Mouse (Mus musculus) liver, embryonic 11.5 days (tissue): ENCODE data around the gene Kcnk5. TPM values are rescaled to one million over a fixed set of nuclear protein-coding genes. Genes with fewer than 3 reads are reported as not detected.

Source experiments
- ATAC-seq: fragments of 200-750 bp; cut with Nextera tagmentation; replicated peaks from 2 replicates; pipeline ENCODE4 v1.8.0; 2017; ENCODE audit warnings: moderate number of reproducible peaks, mild to moderate bottlenecking, moderate TSS enrichment, moderate library complexity; ENCODE audit not compliant: low FRiP score
- DNase-seq: peaks from one replicate; pipeline ENCODE4 v3.0.0-alpha.2; 2017; ENCODE audit warnings: low spot score
- H3K27ac ChIP-seq: fragments of 300-500 bp; sonication (generic); 2 replicates; pipeline ENCODE4 v1.5.1; 2014; ENCODE audit warnings: mild to moderate bottlenecking, low read depth, low read length, control low read depth
- H3K27me3 ChIP-seq: fragments of 300-500 bp; sonication (generic); replicated peaks from 2 replicates; pipeline ENCODE4 v1.6.1; 2014; ENCODE audit warnings: low read length, mixed read lengths; ENCODE audit not compliant: control insufficient read depth, insufficient read depth
- H3K36me3 ChIP-seq: fragments of 300-500 bp; sonication (generic); 2 replicates; pipeline ENCODE4 v1.6.1; 2014; ENCODE audit warnings: mild to moderate bottlenecking, low read length, moderate library complexity, mixed read lengths; ENCODE audit not compliant: control insufficient read depth, insufficient read depth
- H3K4me1 ChIP-seq: fragments of 300-500 bp; sonication (generic); replicated peaks from 2 replicates; pipeline ENCODE4 v1.6.1; 2014; ENCODE audit warnings: low read length, mixed read lengths; ENCODE audit not compliant: control insufficient read depth, insufficient read depth
- H3K4me2 ChIP-seq: fragments of 300-500 bp; sonication (generic); 2 replicates; pipeline ENCODE4 v1.6.1; 2014; ENCODE audit warnings: mild to moderate bottlenecking, control low read depth, moderate library complexity
- H3K4me3 ChIP-seq: fragments of 300-500 bp; sonication (generic); 2 replicates; pipeline ENCODE4 v1.5.1; 2014; ENCODE audit warnings: low read depth, low read length, control low read depth
- H3K9ac ChIP-seq: fragments of 300-500 bp; sonication (generic); 2 replicates; pipeline ENCODE4 v1.6.1; 2014; ENCODE audit warnings: low read depth, low read length, control low read depth
- H3K9me3 ChIP-seq: fragments of 300-500 bp; sonication (generic); 2 replicates; pipeline ENCODE4 v1.6.1; 2016; ENCODE audit warnings: low read length, inconsistent platforms, mixed read lengths; ENCODE audit not compliant: control insufficient read depth
- WGBS: fragments of 180-500 bp; shearing (Covaris S2); extraction: QIAGEN DNeasy Blood & Tissue Kit; methylation state at CpG from one replicate; pipeline ENCODE4 v1.1.7; 2014; 5-methylcytosine and 5-hydroxymethylcytosine counted together
- polyA plus RNA-seq: library from polyadenylated mRNA; unstranded; fragments of >200 nt; fragmentation: Nextera tagmentation; extraction: Ambion mirVana; gene quantifications from 2 replicates; pipeline ENCODE4 v1.2.1, GENCODE M21; 2014

Gene Kcnk5
- polyA plus RNA-seq, 1 experiment from 2014 or later = 9.6 TPM

DNA sequence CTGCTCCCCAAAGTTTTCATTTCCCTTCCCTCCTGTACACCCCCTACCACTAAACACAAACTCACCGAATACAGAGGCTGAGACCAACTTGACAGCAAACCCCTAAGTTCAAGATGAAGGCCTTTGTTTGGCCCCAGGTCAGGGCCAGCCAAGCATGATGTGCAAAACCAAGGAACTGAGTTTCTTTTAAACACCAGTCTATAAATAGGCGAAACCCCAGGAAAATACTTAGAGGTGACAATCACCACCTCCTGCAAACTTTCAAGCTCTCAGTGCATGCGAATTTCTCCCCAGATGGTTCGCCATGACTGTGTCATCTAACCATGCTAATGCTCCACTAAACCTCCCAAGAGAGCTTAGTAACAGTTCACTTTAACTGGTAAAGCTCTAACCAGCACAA, 5.9 kb downstream of the Kcnk5 start:
- no peaks in the 10 kb centered on the region for H3K36me3 ChIP-seq
- no peak for ATAC-seq
- no peak overlapping the region for H3K4me3 ChIP-seq
- H3K4me2 ChIP-seq = no peak overlapping the region
- WGBS = 85% methylated on average over 4 of the region's 4 CpGs
- peaks cover 54% of the 10 kb centered on the region for H3K4me1 ChIP-seq
- H3K27me3 ChIP-seq = no peaks in the 10 kb centered on the region
- no peaks in the 10 kb centered on the region for H3K9me3 ChIP-seq
- H3K27ac ChIP-seq = no peak overlapping the region
- DNase-seq = no peak
- H3K9ac ChIP-seq = no peak overlapping the region

DNA sequence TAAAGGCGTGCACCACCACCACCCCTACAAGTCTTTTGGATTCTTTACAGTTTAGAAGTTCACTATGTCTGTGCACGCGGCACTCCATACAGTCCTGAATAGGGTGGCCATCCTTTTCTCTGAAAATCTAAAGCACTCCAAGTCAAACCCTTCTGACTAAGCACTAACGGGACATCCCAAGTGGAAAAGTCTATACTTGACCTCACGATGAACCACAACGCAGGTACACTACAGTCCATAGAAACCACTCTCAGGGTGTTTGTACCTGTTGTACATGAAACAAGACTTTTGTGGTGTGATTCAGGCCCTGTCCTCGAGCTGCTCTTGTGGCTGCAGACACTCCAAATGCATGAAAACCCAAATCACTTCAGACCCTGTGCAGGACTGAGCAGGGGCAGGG, 6.5 kb downstream of the Kcnk5 start:
- Histone ChIP-seq H3K4me2 (no peak overlapping the region), H3K9ac (no peak overlapping the region), H3K4me3 (no peak overlapping the region), H3K36me3 (no peaks in the 10 kb centered on the region), H3K27me3 (no peaks in the 10 kb centered on the region), H3K4me1 (peaks cover 56% of the 10 kb centered on the region), H3K27ac (no peak overlapping the region), H3K9me3 (no peaks in the 10 kb centered on the region)
- DNase-seq (no peak), ATAC-seq (no peak)
- WGBS = 88% methylated on average over 7 of the region's 7 CpGs

DNA sequence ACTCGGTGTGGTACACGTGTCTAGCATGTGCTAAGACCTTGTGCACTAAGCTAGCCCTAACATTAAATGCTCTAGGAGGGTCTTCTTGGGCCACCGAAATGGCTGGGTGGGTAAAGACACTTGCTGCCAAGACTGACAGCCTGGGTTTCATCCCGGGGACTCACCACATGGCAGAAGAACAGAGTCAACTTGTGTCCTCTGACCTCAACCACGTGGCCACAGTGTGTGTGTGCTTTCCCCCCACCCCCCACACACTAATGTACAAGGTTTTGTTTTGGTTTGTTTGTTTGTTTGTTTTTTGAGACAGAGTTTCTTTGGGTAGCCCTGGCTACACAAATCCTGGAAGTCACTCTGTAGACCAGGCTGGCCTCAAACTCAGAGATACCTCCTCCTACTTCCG, 6.9 kb downstream of the Kcnk5 start:
- H3K9ac ChIP-seq = no peak overlapping the region
- no peak overlapping the region for H3K27ac ChIP-seq

DNA sequence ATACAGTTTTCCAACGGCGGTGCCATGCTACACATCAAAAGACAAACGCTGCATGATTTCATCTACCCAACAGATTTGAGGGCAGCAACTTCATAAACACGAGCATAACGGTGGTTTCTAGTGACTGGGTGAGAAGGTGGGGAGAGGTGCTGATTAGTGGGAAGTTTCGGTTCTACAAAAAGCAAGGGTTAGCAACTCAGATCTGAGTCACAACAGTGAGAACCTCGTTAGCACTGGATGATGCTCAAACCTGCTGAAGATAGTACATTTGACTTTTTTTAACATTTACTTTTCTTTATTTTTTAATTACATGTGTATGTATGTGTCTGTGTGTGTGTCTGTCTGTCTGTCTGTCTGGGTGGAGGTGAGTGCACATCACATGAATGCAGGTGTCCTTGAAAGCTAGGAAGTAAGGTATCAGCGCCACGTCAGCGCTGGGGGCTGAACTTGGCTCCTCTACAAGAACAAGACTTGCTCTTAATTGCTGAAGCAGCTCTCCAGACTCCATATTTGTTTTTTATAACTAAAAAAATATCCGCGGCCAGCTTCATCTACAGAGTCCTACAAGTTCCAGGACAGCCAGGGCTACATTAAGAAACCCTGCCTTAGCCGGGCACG, 7.6 kb downstream of the Kcnk5 start:
- no peaks in the 10 kb centered on the region for H3K36me3 ChIP-seq
- H3K27me3 ChIP-seq = no peaks in the 10 kb centered on the region
- no peak for ATAC-seq
- peaks cover 55% of the 10 kb centered on the region for H3K4me1 ChIP-seq
- 79% methylated on average over 14 of the region's 14 CpGs for WGBS
- H3K27ac ChIP-seq = peak overlapping the region; percentile 16; the same call in 1 of the 2 replicates
- no peak overlapping the region for H3K4me3 ChIP-seq
- H3K9ac ChIP-seq = no peak overlapping the region
- no peaks in the 10 kb centered on the region for H3K9me3 ChIP-seq
- peak overlapping the region; percentile 52 for H3K4me2 ChIP-seq
- DNase-seq = no peak

More for the DNA sequence above, 6.9 kb downstream of the Kcnk5 start:
- Histone ChIP-seq H3K4me3 (no peak overlapping the region), H3K36me3 (no peaks in the 10 kb centered on the region), H3K4me1 (peaks cover 57% of the 10 kb centered on the region), H3K9me3 (no peaks in the 10 kb centered on the region), H3K27me3 (no peaks in the 10 kb centered on the region), H3K4me2 (no peak overlapping the region)
- 72% methylated on average over 6 of the region's 6 CpGs for WGBS
- no peak for ATAC-seq
- DNase-seq = no peak

DNA sequence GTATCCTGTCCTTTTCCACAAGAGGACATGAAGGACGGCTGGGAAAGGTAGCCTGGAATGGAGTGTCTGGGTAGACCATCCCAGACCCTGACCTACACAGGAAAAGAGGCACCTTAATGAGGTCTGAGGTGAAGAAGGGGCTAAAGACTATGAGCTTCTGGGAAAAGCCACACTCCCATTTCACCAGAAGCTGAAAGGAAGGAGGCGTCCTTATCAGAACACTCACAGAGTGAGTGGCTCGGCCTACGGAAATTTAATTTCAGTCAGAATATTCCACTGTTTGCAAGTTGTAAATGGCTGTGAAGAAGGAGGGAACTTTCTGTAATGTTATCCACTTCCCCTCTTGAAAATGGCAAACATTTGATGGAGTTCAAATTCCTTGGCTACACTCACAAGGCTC, 8.7 kb downstream of the Kcnk5 start:
- peak; percentile 69 for ATAC-seq
- WGBS = 26% methylated on average over 4 of the region's 4 CpGs
- Histone ChIP-seq H3K36me3 (no peaks in the 10 kb centered on the region), H3K4me2 (peak overlapping the region; percentile 52), H3K4me3 (no peak overlapping the region), H3K9me3 (no peaks in the 10 kb centered on the region), H3K27ac (peak overlapping the region; percentile 62; the same call in 1 of the 2 replicates), H3K9ac (peak overlapping the region; percentile 41; the same call in 1 of the 2 replicates), H3K27me3 (no peaks in the 10 kb centered on the region), H3K4me1 (peaks cover 52% of the 10 kb centered on the region)
- DNase-seq = no peak

DNA sequence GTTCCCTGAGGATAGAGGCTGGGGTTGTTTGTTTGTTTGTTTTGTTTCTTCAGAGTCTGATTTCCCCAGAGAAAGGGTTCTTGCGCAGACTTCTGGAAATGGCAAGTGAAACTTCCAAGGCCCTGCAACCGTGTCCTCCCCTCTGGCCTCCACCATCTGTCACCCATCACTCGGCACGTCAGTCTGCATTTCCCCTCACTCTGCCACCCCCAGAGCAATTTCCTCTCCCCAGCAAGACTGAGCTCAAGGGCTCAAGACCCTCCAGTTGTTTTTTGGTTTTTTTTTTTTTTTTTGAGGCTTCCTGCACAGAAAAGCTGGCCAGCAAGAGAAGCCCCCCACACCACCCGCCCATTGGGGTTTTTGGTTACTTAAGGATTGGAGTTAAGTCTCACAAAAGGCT, 9.1 kb downstream of the Kcnk5 start:
- H3K36me3 ChIP-seq = no peaks in the 10 kb centered on the region
- peak overlapping the region; percentile 62; the same call in 1 of the 2 replicates for H3K27ac ChIP-seq
- no peaks in the 10 kb centered on the region for H3K27me3 ChIP-seq
- peak overlapping the region; percentile 41; the same call in 1 of the 2 replicates for H3K9ac ChIP-seq
- DNase-seq = no peak
- H3K9me3 ChIP-seq = no peaks in the 10 kb centered on the region
- H3K4me3 ChIP-seq = no peak overlapping the region
- peak overlapping the region; percentile 52 for H3K4me2 ChIP-seq
- no peak for ATAC-seq
- 40% methylated on average over 5 of the region's 5 CpGs for WGBS
- H3K4me1 ChIP-seq = peaks cover 48% of the 10 kb centered on the region

DNA sequence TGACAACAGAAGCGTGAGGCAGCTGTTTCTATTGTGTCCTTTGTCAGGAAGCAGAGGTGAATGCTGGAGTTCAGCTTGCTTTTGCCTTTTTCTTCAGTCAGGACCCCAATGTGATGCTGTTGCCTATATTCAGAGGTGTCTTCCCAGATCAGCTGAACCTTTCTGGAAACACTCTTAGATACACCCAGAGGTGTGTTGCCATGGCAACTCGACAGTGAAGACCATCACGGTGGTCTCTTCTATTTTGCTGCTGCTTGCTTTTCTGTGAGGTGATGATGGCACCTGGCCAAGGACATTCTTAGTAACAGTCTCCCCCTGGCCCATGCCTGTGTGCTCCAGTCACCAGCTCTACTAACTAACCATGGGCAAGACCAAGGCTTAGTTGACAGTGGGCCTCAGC, 9.8 kb downstream of the Kcnk5 start:
- DNase-seq (no peak), ATAC-seq (no peak)
- H3K4me2 ChIP-seq = peak overlapping the region; percentile 37
- peak overlapping the region; percentile 46; the same call in 1 of the 2 replicates for H3K27ac ChIP-seq
- peaks cover 47% of the 10 kb centered on the region for H3K4me1 ChIP-seq
- 0 out of 2 replicates have a peak overlapping the region, but pooled peaks have one; percentile 6 for H3K9ac ChIP-seq
- H3K9me3 ChIP-seq = no peaks in the 10 kb centered on the region
- no peaks in the 10 kb centered on the region for H3K36me3 ChIP-seq
- WGBS = 74% methylated on average over 3 of the region's 3 CpGs
- H3K27me3 ChIP-seq = no peaks in the 10 kb centered on the region
- no peak overlapping the region for H3K4me3 ChIP-seq

DNA sequence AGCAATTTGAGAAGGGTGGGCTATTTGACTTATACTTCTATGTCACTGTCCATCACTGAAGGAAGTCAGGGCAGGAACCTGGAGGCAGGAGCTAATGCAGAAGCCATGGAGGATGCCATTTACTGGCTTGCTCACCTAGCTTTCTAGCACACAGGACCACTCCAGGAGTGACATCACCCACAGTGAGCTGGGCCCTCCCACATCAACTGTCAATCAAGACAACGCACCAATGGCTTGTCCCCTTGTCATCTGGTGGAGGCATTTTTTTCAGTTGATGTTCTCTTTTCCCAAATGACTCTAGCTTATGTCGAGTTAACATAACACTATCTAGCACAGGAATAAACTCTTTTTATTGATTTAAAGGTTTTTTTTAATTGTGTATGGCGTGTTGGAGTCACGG, 12.4 kb downstream of the Kcnk5 start:
- 80% methylated on average over 4 of the region's 4 CpGs for WGBS
- DNase-seq (no peak), ATAC-seq (no peak)
- Histone ChIP-seq H3K4me3 (no peak overlapping the region), H3K27me3 (no peaks in the 10 kb centered on the region), H3K27ac (no peak overlapping the region), H3K4me1 (peaks cover 51% of the 10 kb centered on the region), H3K9ac (no peak overlapping the region), H3K36me3 (no peaks in the 10 kb centered on the region), H3K4me2 (no peak overlapping the region), H3K9me3 (no peaks in the 10 kb centered on the region)

DNA sequence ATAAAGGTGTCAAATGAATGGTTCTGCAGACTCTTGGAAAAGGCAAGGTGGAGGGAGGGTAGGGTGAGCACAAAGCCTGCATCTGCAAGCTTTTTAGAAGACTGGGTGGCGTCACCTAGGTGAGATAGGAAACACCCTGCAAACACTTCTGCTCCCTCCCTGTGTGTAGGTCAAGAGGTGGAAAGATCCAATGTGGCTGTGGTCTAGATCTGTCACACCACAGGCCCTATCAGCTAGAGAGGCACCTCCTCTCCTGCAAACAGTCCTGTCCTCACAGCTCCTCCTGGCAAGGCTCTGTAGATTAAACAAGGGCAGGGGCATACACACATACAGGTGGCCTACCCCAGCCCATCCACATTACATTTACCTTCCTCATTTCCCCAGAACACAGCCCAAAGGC, 13.1 kb downstream of the Kcnk5 start:
- Histone ChIP-seq H3K4me2 (no peak overlapping the region), H3K27ac (no peak overlapping the region), H3K9me3 (no peaks in the 10 kb centered on the region), H3K4me3 (no peak overlapping the region), H3K27me3 (no peaks in the 10 kb centered on the region), H3K4me1 (peaks cover 47% of the 10 kb centered on the region), H3K36me3 (no peaks in the 10 kb centered on the region), H3K9ac (no peak overlapping the region)
- ATAC-seq (peak; percentile 27; the same call in 1 of the 2 replicates), DNase-seq (no peak)
- 46% methylated on average over 1 of the region's 1 CpGs for WGBS
